Mouse (Mus musculus) spleen, postnatal 36 days (tissue): ENCODE results near the gene Gm3106.
"Not testable (repeated sequence)": the region's sequence is repeated elsewhere in the genome, so short reads cannot be mapped to it uniquely, and the experiment has no call there.

Source experiments
- DNase-seq, 2 experiments: peaks; one replicate each; pipeline ENCODE4 v3.0.0; 2022; ENCODE audit warnings: low spot score in 2 of 2, mixed read lengths in 1 of 2

The Gm3106 gene

DNA sequence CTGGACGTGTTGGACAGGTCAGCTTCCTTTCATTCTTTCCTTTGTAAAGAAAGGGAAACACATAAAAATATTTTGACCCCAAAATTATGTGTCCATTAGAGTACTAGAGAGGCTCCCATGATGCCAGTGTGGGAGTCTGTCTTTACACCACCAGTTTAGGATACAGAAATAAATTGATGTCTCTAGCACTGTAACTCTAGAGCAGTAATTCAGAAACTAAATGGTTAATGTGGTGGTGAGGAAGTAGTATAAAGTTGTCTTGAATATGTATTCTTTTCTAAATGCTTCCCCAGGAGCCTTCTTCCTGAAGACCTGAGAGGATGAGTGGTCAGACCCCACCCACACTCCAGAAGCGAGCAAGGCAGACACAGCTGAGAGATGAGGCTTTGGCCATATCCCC is at the start of gene Gm3106:
TSS of gene Gm3106 (plus strand) at position 301 of the 400 bp plus-strand sequence.
- DNase-seq = not testable (repeated sequence)
